Mouse (Mus musculus) liver, postnatal 0 days (tissue): ENCODE data around the gene Brca2.

Source experiments
- CTCF ChIP-seq: sonication (generic); IDR thresholded peaks from 2 replicates; pipeline ENCODE4 v1.5.1; 2016; ENCODE audit warnings: antibody characterized with exemption, low read depth
- EP300 ChIP-seq: IDR thresholded peaks from 2 replicates; pipeline ENCODE4 v1.6.1; 2016; ENCODE audit warnings: antibody characterized with exemption, low read depth, mild to moderate bottlenecking

DNA sequence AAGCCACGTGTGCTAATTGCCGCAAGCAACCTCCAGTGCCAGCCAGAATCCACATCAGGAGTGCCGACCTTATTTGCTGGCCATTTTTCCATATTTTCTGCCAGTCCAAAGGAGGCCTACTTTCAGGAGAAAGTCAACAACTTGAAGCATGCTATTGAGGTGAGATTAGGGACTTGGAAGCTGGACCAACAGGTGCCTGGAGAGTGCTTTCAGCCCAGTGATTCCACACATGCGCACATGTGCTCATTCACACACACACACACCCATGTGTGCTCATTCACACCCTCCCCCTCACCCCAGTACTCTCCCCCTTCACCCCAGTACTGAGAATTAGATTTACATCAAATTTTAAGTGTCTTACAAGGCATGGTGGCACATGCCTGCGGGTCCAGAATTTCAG is 44.5 kb downstream of the Brca2 start:
- no peak for TF ChIP-seq CTCF
- no peak for TF ChIP-seq EP300
